Mouse (Mus musculus) MEL (cell line): ENCODE data around the gene Rexo4. TPM values are rescaled to one million over a fixed set of nuclear protein-coding genes. Genes with fewer than 3 reads are reported as not detected.

ENCODE experiments used
- DNase-seq: peaks from one replicate; pipeline ENCODE4 v3.0.0; 2011; ENCODE audit warnings: low read depth, low spot score
- H3K27ac ChIP-seq: 2 replicates; pipeline ENCODE4 v1.5.1; 2012; ENCODE audit warnings: low read depth, mild to moderate bottlenecking, control low read depth, low read length, moderate library complexity; ENCODE audit not compliant: control insufficient read depth
- H3K27me3 ChIP-seq, 2 experiments: fragments of 150-350 bp in 1 of 2; sonication (generic) in 1 of 2; 2 replicates each; pipeline ENCODE4 v1.6.1; 2012; ENCODE audit warnings: low read length in 2 of 2, mild to moderate bottlenecking in 2 of 2, improper control_type of control experiment in 1 of 2, moderate library complexity in 1 of 2; ENCODE audit not compliant: insufficient read depth in 2 of 2, control insufficient read depth in 1 of 2
- H3K36me3 ChIP-seq, 2 experiments: 2 replicates each; pipeline ENCODE4 v1.6.1; 2012 to 2014; ENCODE audit warnings: low read length in 2 of 2, improper control_type of control experiment in 1 of 2, inconsistent platforms in 1 of 2, mild to moderate bottlenecking in 1 of 2; ENCODE audit not compliant: insufficient read depth in 2 of 2, control insufficient read depth in 1 of 2
- H3K4me1 ChIP-seq, 2 experiments: fragments of 150-350 bp in 1 of 2; sonication (generic) in 1 of 2; 2 replicates each; pipeline ENCODE4 v1.6.1; 2012; ENCODE audit warnings: low read length in 2 of 2, improper control_type of control experiment in 1 of 2, mild to moderate bottlenecking in 1 of 2; ENCODE audit not compliant: insufficient read depth in 2 of 2, control insufficient read depth in 1 of 2
- H3K4me3 ChIP-seq, 2 experiments: fragments of 150-350 bp in 1 of 2; sonication (generic) in 1 of 2; 2 replicates each; pipeline ENCODE4 v1.5.1; 2012; ENCODE audit warnings: low read depth in 2 of 2, low read length in 2 of 2, mild to moderate bottlenecking in 2 of 2, moderate library complexity in 2 of 2, control low read depth in 1 of 2, improper control_type of control experiment in 1 of 2; ENCODE audit not compliant: control insufficient read depth in 1 of 2, insufficient read depth in 1 of 2
- H3K79me2 ChIP-seq: 2 replicates; pipeline ENCODE4 v1.6.1; 2012; ENCODE audit warnings: mild to moderate bottlenecking, low read length, moderate library complexity; ENCODE audit not compliant: control insufficient read depth, poor library complexity, insufficient read depth
- H3K9ac ChIP-seq: 2 replicates; pipeline ENCODE4 v1.6.1; 2012; ENCODE audit warnings: low read depth, mild to moderate bottlenecking, control low read depth, low read length, moderate library complexity; ENCODE audit not compliant: control insufficient read depth, poor library complexity, severe bottlenecking
- H3K9me3 ChIP-seq: fragments of 150-350 bp; sonication (generic); replicated peaks from 2 replicates; pipeline ENCODE4 v1.6.1; 2012; ENCODE audit warnings: mild to moderate bottlenecking, low read length, improper control_type of control experiment, moderate library complexity; ENCODE audit not compliant: insufficient read depth
- BHLHE40 ChIP-seq: IDR thresholded peaks from 2 replicates; pipeline ENCODE4 v1.6.1; 2012; ENCODE audit warnings: low read depth, mild to moderate bottlenecking, inconsistent platforms, low read length, improper control_type of control experiment, borderline replicate concordance
- CHD1 ChIP-seq: IDR thresholded peaks from 2 replicates; pipeline ENCODE4 v1.6.1; 2012; ENCODE audit warnings: low read depth, mild to moderate bottlenecking, inconsistent platforms, low read length, improper control_type of control experiment
- CTCF ChIP-seq, 3 experiments: IDR thresholded peaks in 2 of 3; conservative IDR thresholded peaks in 1 of 3; 2 replicates each; pipeline ENCODE4 v1.5.1; 2011 to 2012; ENCODE audit warnings: low read length in 3 of 3, low read depth in 2 of 3, mild to moderate bottlenecking in 2 of 3, improper control_type of control experiment in 1 of 3, inconsistent platforms in 1 of 3, mixed read lengths in 1 of 3, moderate library complexity in 1 of 3; ENCODE audit not compliant: control insufficient read depth in 1 of 3, insufficient read depth in 1 of 3, poor library complexity in 1 of 3, severe bottlenecking in 1 of 3
- ELF1 ChIP-seq: IDR thresholded peaks from 2 replicates; pipeline ENCODE4 v1.6.1; 2014; ENCODE audit warnings: low read depth, mild to moderate bottlenecking, inconsistent platforms, low read length, improper control_type of control experiment, moderate library complexity
- EP300 ChIP-seq, 2 experiments: IDR thresholded peaks; 2 replicates each; pipeline ENCODE4 v1.6.1; 2011; ENCODE audit warnings: improper control_type of control experiment in 2 of 2, low read length in 2 of 2, low read depth in 1 of 2, mild to moderate bottlenecking in 1 of 2
- GABPA ChIP-seq: IDR thresholded peaks from 2 replicates; pipeline ENCODE4 v1.6.1; 2012; ENCODE audit warnings: low read depth, mild to moderate bottlenecking, inconsistent platforms, low read length, improper control_type of control experiment, moderate library complexity
- GATA1 ChIP-seq: IDR thresholded peaks from 2 replicates; pipeline ENCODE4 v1.6.1; 2011; ENCODE audit warnings: low read depth, low read length, improper control_type of control experiment
- HCFC1 ChIP-seq: IDR thresholded peaks from 2 replicates; pipeline ENCODE4 v1.6.1; 2012; ENCODE audit warnings: low read depth, mild to moderate bottlenecking, inconsistent platforms, low read length, improper control_type of control experiment, moderate library complexity
- JUND ChIP-seq: IDR thresholded peaks from 2 replicates; pipeline ENCODE4 v1.6.1; 2011; ENCODE audit warnings: low read depth, mild to moderate bottlenecking, improper control_type of control experiment, low read length
- MAX ChIP-seq: IDR thresholded peaks from 2 replicates; pipeline ENCODE4 v1.6.1; 2011; ENCODE audit warnings: low read length, improper control_type of control experiment
- MAZ ChIP-seq: IDR thresholded peaks from 2 replicates; pipeline ENCODE4 v1.6.1; 2012; ENCODE audit warnings: low read depth, mild to moderate bottlenecking, inconsistent platforms, low read length, improper control_type of control experiment
- MEF2A ChIP-seq: IDR thresholded peaks from 2 replicates; pipeline ENCODE4 v1.6.1; 2014; ENCODE audit warnings: low read depth, mild to moderate bottlenecking, inconsistent platforms, low read length, improper control_type of control experiment; ENCODE audit not compliant: poor library complexity, insufficient replicate concordance, severe bottlenecking; ENCODE audit errors: extremely low read depth
- MYB ChIP-seq: IDR thresholded peaks from 2 replicates; pipeline ENCODE4 v1.6.1; 2011; ENCODE audit warnings: mild to moderate bottlenecking, low read depth, low read length, improper control_type of control experiment
- MYC ChIP-seq: IDR thresholded peaks from 2 replicates; pipeline ENCODE4 v1.6.1; 2011; ENCODE audit warnings: low read depth, mild to moderate bottlenecking, low read length, improper control_type of control experiment, moderate library complexity
- NELFE ChIP-seq: IDR thresholded peaks from 2 replicates; pipeline ENCODE4 v1.6.1; 2011; ENCODE audit warnings: low read depth, low read length, improper control_type of control experiment
- POLR2AphosphoS2 ChIP-seq: IDR thresholded peaks from 2 replicates; pipeline ENCODE4 v1.6.1; 2011; ENCODE audit warnings: low read length, improper control_type of control experiment
- POLR2AphosphoS5 ChIP-seq: IDR thresholded peaks from 2 replicates; pipeline ENCODE4 v1.6.1; 2012; ENCODE audit warnings: low read depth, borderline replicate concordance, mild to moderate bottlenecking, inconsistent platforms, low read length, moderate library complexity, mixed read lengths
- RAD21 ChIP-seq: IDR thresholded peaks from 2 replicates; pipeline ENCODE4 v1.6.1; 2011; ENCODE audit warnings: mild to moderate bottlenecking, low read depth, low read length, improper control_type of control experiment
- RCOR1 ChIP-seq: IDR thresholded peaks from 2 replicates; pipeline ENCODE4 v1.6.1; 2012; ENCODE audit warnings: low read depth, mild to moderate bottlenecking, inconsistent platforms, low read length, improper control_type of control experiment
- SIN3A ChIP-seq: IDR thresholded peaks from 2 replicates; pipeline ENCODE4 v1.6.1; 2012; ENCODE audit warnings: low read length, improper control_type of control experiment, inconsistent platforms
- SMC3 ChIP-seq: IDR thresholded peaks from 2 replicates; pipeline ENCODE4 v1.6.1; 2011; ENCODE audit warnings: low read depth, low read length, improper control_type of control experiment
- TAL1 ChIP-seq: IDR thresholded peaks from 2 replicates; pipeline ENCODE4 v1.6.1; 2012; ENCODE audit warnings: mild to moderate bottlenecking, inconsistent platforms, low read length, moderate library complexity, mixed read lengths
- TCF12 ChIP-seq: IDR thresholded peaks from 2 replicates; pipeline ENCODE4 v1.6.1; 2014; ENCODE audit warnings: low read depth, mild to moderate bottlenecking, inconsistent platforms, low read length, improper control_type of control experiment, moderate library complexity
- UBTF ChIP-seq: IDR thresholded peaks from 2 replicates; pipeline ENCODE4 v1.6.1; 2012; ENCODE audit warnings: low read depth, mild to moderate bottlenecking, inconsistent platforms, low read length, improper control_type of control experiment, moderate library complexity, borderline replicate concordance; ENCODE audit not compliant: insufficient read depth
- USF2 ChIP-seq, 2 experiments: IDR thresholded peaks; 2 replicates each; pipeline ENCODE4 v1.6.1; 2011 to 2012; ENCODE audit warnings: improper control_type of control experiment in 2 of 2, low read length in 2 of 2, borderline replicate concordance in 1 of 2, inconsistent platforms in 1 of 2, low read depth in 1 of 2, mild to moderate bottlenecking in 1 of 2; ENCODE audit not compliant: insufficient read depth in 1 of 2
- ZKSCAN1 ChIP-seq: IDR thresholded peaks from 2 replicates; pipeline ENCODE4 v1.6.1; 2012; ENCODE audit warnings: low read depth, mild to moderate bottlenecking, inconsistent platforms, low read length, improper control_type of control experiment, moderate library complexity
- ZNF384 ChIP-seq: IDR thresholded peaks from 2 replicates; pipeline ENCODE4 v1.6.1; 2012; ENCODE audit warnings: low read depth, mild to moderate bottlenecking, inconsistent platforms, low read length, improper control_type of control experiment
- polyA plus RNA-seq, 2 experiments: library from polyadenylated mRNA; stranded (reverse) in 1 of 2; unstranded in 1 of 2; fragments of >175 nt in 1 of 2; fragments of >200 nt in 1 of 2; gene quantifications; 2 replicates each; pipeline versions ENCODE4 v1.2.1 to v1.2.4; 2012; ENCODE audit warnings: low replicate concordance in 2 of 2, low read depth in 1 of 2; ENCODE audit not compliant: insufficient read length in 2 of 2, insufficient read depth in 1 of 2, missing spikeins in 1 of 2
- total RNA-seq: library from RNA; depleted of rRNA; stranded (reverse); fragments of 300-350 nt; gene quantifications from 2 replicates; pipeline ENCODE4 v1.2.3, GENCODE M21; 2012

The Rexo4 gene
- total and polyA plus RNA-seq, 3 experiments = 52.4 to 66.6 TPM; not detected in 1

GRCm38 (mm10) chr2:27006255-27006654, 42.1 kb upstream of the Rexo4 start (continued):
- peak in 1 of 2 experiments; percentile 66; a peak in 2 of 4 replicates for TF ChIP-seq EP300 (IDR thresholded peaks at IDR 0.05; ENCODE audit: low read depth in 1 of 2, low read length in 2 of 2)
- TF ChIP-seq SMC3 = no peak
- TF ChIP-seq GABPA = no peak
- no peak for TF ChIP-seq MEF2A
- TF ChIP-seq TAL1 = 0 out of 2 replicates have a peak, but pooled peaks have one; percentile 10
- no peak for TF ChIP-seq POLR2AphosphoS2
- TF ChIP-seq POLR2AphosphoS5 = no peak
- peak; percentile 61 for TF ChIP-seq MAZ
- no peak for TF ChIP-seq USF2 (IDR thresholded peaks at IDR 0.05; ENCODE audit: borderline replicate concordance in 1 of 2, insufficient read depth in 1 of 2, low read depth in 1 of 2, low read length in 2 of 2)

- Histone ChIP-seq H3K4me3 (peak overlapping the region; percentile 65 to 94), H3K9ac (peak overlapping the region; percentile 66), H3K9me3 (no peaks in the 10 kb centered on the region), H3K36me3 (0 out of 4 replicates have a peak, but pooled peaks cover 0 to 2% of the 10 kb centered on the region in 2 experiments), H3K4me1 (peaks cover 0 to 5% of the 10 kb centered on the region in 2 experiments; a peak in 2 of 4 replicates), H3K27ac (peak overlapping the region; percentile 60), H3K79me2 (no peaks in the 10 kb centered on the region), H3K27me3 (no peaks in the 10 kb centered on the region)
- TF ChIP-seq MAX (0 out of 2 replicates have a peak, but pooled peaks have one; percentile 34), MEF2A (no peak), CHD1 (0 out of 2 replicates have a peak, but pooled peaks have one; percentile 69), BHLHE40 (no peak; the same call in 1 of the 2 replicates), CTCF (IDR thresholded peaks at IDR 0.05 in 2 of 3, conservative IDR thresholded peaks at IDR 0.05 in 1 of 3; ENCODE audit: control insufficient read depth in 1 of 3, insufficient read depth in 1 of 3, low read depth in 2 of 3, low read length in 3 of 3, poor library complexity in 1 of 3, severe bottlenecking in 1 of 3) (peak in 1 of 3 experiments; percentile 20; a peak in 2 of 6 replicates), HCFC1 (0 out of 2 replicates have a peak, but pooled peaks have one; percentile 35), ZNF384 (no peak)
- DNase-seq = peak; percentile 71
Measured at GRCm38 (mm10) chr2:26997993-26998392, 33.8 kb upstream of the Rexo4 start.

GRCm38 (mm10) chr2:26997498-26997897, 33.3 kb upstream of the Rexo4 start:
- peak; percentile 62 for DNase-seq
- Histone ChIP-seq H3K4me1 (peaks cover 0 to 5% of the 10 kb centered on the region in 2 experiments; a peak in 2 of 4 replicates), H3K27me3 (no peaks in the 10 kb centered on the region), H3K36me3 (0 out of 4 replicates have a peak, but pooled peaks cover 0 to 2% of the 10 kb centered on the region in 2 experiments), H3K4me3 (peak overlapping the region in 1 of 2 experiments; percentile 94; a peak in 2 of 4 replicates), H3K79me2 (no peaks in the 10 kb centered on the region), H3K9me3 (no peaks in the 10 kb centered on the region), H3K27ac (no peak overlapping the region), H3K9ac (peak overlapping the region; percentile 66)
- TF ChIP-seq BHLHE40 = no peak
- TF ChIP-seq HCFC1 = no peak
- no peak for TF ChIP-seq UBTF
- TF ChIP-seq EP300 (IDR thresholded peaks at IDR 0.05; ENCODE audit: low read depth in 1 of 2, low read length in 2 of 2) = no peak
- no peak for TF ChIP-seq MYB
- TF ChIP-seq MEF2A = no peak
- no peak for TF ChIP-seq ELF1
- no peak for TF ChIP-seq SIN3A
- TF ChIP-seq JUND = no peak
- peak; percentile 23 to 44 (median 35); a peak in 4 of 6 replicates for TF ChIP-seq CTCF (IDR thresholded peaks at IDR 0.05 in 2 of 3, conservative IDR thresholded peaks at IDR 0.05 in 1 of 3; ENCODE audit: control insufficient read depth in 1 of 3, insufficient read depth in 1 of 3, low read depth in 2 of 3, low read length in 3 of 3, poor library complexity in 1 of 3, severe bottlenecking in 1 of 3)
- no peak for TF ChIP-seq ZNF384
- no peak for TF ChIP-seq NELFE
- TF ChIP-seq RCOR1 = no peak
- TF ChIP-seq GATA1 = no peak
- TF ChIP-seq RAD21 = peak; percentile 36
- TF ChIP-seq SMC3 = peak; percentile 55
- no peak for TF ChIP-seq MYC
- TF ChIP-seq TCF12 = no peak
- no peak for TF ChIP-seq ZKSCAN1
